Mouse (Mus musculus): ENCODE results near the gene Ndufc2. TPM values are rescaled to one million over a fixed set of nuclear protein-coding genes. Genes with fewer than 3 reads are reported as not detected.
A peak's percentile ranks its signal among the peaks of the same experiment; 100 is the strongest.
"Not testable (repeated sequence)": the region's sequence is repeated elsewhere in the genome, so short reads cannot be mapped to it uniquely, and the experiment has no call there.

Gene Ndufc2
- polyA plus RNA-seq, 1 experiment, result 124 TPM

DNA sequence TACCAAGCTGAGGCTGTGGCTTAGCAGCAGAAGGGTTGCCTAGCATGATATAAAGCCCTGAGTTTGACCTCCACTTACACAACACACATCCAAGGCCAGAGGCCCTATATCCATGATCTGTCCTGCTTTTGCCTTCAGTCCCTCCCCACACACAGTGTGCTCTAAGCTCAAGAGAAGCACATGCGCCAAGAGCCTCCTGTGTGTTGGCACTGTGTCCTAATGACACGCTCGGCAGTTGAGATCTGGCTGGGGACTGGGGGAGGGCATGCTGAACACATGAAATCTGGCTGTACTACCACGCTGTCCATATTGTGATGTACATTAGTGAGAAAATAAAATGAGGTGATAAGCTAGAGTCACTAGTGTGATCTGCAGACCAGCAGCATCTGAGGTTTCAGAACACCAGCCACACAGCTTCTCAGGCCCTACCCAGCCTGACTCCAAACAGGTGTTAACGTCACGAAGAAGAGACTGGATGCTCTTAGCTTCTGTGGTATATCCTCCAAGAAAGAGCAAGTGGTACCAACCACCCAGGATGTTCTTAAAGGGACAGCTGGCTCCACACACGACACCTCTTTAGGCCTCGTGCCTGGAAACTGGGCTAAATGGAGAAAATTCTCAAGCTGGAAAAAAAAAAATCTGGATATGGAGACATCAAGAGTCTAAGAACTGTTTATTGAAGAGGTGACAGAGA lies 21.3 kb downstream of the Ndufc2 start:
- Histone ChIP-seq H3K4me1 (ENCODE audit: control insufficient read depth, insufficient read depth, low read length) (0 out of 2 replicates have a peak, but pooled peaks cover 2% of the 10 kb centered on the region), H3K27ac (ENCODE audit: insufficient read depth, low read length) (no peak overlapping the region), H3K4me3 (ENCODE audit: insufficient read depth, low read length) (no peak overlapping the region)
- no peak for TF ChIP-seq CTCF (IDR thresholded peaks at IDR 0.05; ENCODE audit: borderline replicate concordance, insufficient read depth, low read length)
- TF ChIP-seq POLR2A (IDR thresholded peaks at IDR 0.05; ENCODE audit: low read depth, low read length), result no peak

- TF ChIP-seq POLR2A (IDR thresholded peaks at IDR 0.05; ENCODE audit: low read depth, low read length), result no peak
- TF ChIP-seq CTCF (IDR thresholded peaks at IDR 0.05; ENCODE audit: borderline replicate concordance, insufficient read depth, low read length), result no peak
These were observed 24.0 kb downstream of the Ndufc2 start for GRCm38 (mm10) chr7:97423754-97424153.

GRCm38 (mm10) chr7:97424621-97425245 lies 24.9 kb downstream of the Ndufc2 start:
- Histone ChIP-seq H3K27ac (ENCODE audit: insufficient read depth, low read length) (no peak overlapping the region), H3K4me3 (ENCODE audit: insufficient read depth, low read length) (no peak overlapping the region), H3K4me1 (ENCODE audit: control insufficient read depth, insufficient read depth, low read length) (0 out of 2 replicates have a peak, but pooled peaks cover 2% of the 10 kb centered on the region)
- TF ChIP-seq CTCF (IDR thresholded peaks at IDR 0.05; ENCODE audit: borderline replicate concordance, insufficient read depth, low read length), result peak; percentile 71
- TF ChIP-seq POLR2A (IDR thresholded peaks at IDR 0.05; ENCODE audit: low read depth, low read length), result no peak

More at GRCm38 (mm10) chr7:97423754-97424153, 24.0 kb downstream of the Ndufc2 start:
- H3K4me3 ChIP-seq (ENCODE audit: insufficient read depth, low read length), result no peak overlapping the region
- 0 out of 2 replicates have a peak, but pooled peaks cover 2% of the 10 kb centered on the region for H3K4me1 ChIP-seq (ENCODE audit: control insufficient read depth, insufficient read depth, low read length)
- H3K27ac ChIP-seq (ENCODE audit: insufficient read depth, low read length), result no peak overlapping the region

- Histone ChIP-seq H3K4me3 (ENCODE audit: insufficient read depth, low read length) (no peak overlapping the region), H3K27ac (ENCODE audit: insufficient read depth, low read length) (no peak overlapping the region), H3K4me1 (ENCODE audit: control insufficient read depth, insufficient read depth, low read length) (0 out of 2 replicates have a peak, but pooled peaks cover 2% of the 10 kb centered on the region)
- TF ChIP-seq CTCF (IDR thresholded peaks at IDR 0.05; ENCODE audit: borderline replicate concordance, insufficient read depth, low read length), result no peak
- no peak for TF ChIP-seq POLR2A (IDR thresholded peaks at IDR 0.05; ENCODE audit: low read depth, low read length)
These were observed 26.8 kb downstream of the Ndufc2 start for GRCm38 (mm10) chr7:97426566-97426965.

GRCm38 (mm10) chr7:97427296-97427695 lies 27.5 kb downstream of the Ndufc2 start:
- H3K27ac ChIP-seq (ENCODE audit: insufficient read depth, low read length), result no peak overlapping the region
- H3K4me1 ChIP-seq (ENCODE audit: control insufficient read depth, insufficient read depth, low read length), result 0 out of 2 replicates have a peak, but pooled peaks cover 2% of the 10 kb centered on the region
- TF ChIP-seq POLR2A (IDR thresholded peaks at IDR 0.05; ENCODE audit: low read depth, low read length) (no peak), CTCF (IDR thresholded peaks at IDR 0.05; ENCODE audit: borderline replicate concordance, insufficient read depth, low read length) (no peak)
- H3K4me3 ChIP-seq (ENCODE audit: insufficient read depth, low read length), result no peak overlapping the region

- TF ChIP-seq CTCF (IDR thresholded peaks at IDR 0.05; ENCODE audit: borderline replicate concordance, insufficient read depth, low read length) (no peak), POLR2A (IDR thresholded peaks at IDR 0.05; ENCODE audit: low read depth, low read length) (no peak)
- Histone ChIP-seq H3K4me1 (ENCODE audit: control insufficient read depth, insufficient read depth, low read length) (0 out of 2 replicates have a peak, but pooled peaks cover 2% of the 10 kb centered on the region), H3K27ac (ENCODE audit: insufficient read depth, low read length) (no peak overlapping the region), H3K4me3 (ENCODE audit: insufficient read depth, low read length) (no peak overlapping the region)
These were observed 28.1 kb downstream of the Ndufc2 start for GRCm38 (mm10) chr7:97427778-97428420.

GRCm38 (mm10) chr7:97429705-97430104 lies 29.9 kb downstream of the Ndufc2 start:
- no peak overlapping the region for H3K4me3 ChIP-seq (ENCODE audit: insufficient read depth, low read length)
- TF ChIP-seq POLR2A (IDR thresholded peaks at IDR 0.05; ENCODE audit: low read depth, low read length) (no peak), CTCF (IDR thresholded peaks at IDR 0.05; ENCODE audit: borderline replicate concordance, insufficient read depth, low read length) (no peak)
- H3K27ac ChIP-seq (ENCODE audit: insufficient read depth, low read length), result no peak overlapping the region
- H3K4me1 ChIP-seq (ENCODE audit: control insufficient read depth, insufficient read depth, low read length), result 0 out of 2 replicates have a peak, but pooled peaks cover 2% of the 10 kb centered on the region

DNA sequence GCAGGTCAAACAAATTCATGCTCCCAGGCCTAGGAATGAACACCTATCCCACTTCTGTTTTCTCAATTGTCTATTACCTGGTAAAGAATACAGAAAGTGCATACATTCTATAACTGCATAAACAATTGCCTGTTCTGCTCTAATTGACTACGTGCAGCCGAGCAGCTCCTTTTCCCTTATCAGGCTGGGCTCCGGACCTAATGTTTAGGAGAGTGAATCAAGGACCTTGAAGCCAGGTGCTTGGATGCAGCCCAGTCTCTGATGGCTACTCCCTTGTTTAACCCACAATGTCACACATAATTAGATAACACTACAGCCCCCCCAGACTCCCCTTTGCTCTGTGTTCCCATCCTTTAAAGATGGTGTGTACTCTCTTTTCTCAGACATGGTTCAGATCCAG lies 33.7 kb downstream of the Ndufc2 start:
- not testable (repeated sequence) for H3K27ac ChIP-seq (ENCODE audit: insufficient read depth, low read length); H3K4me1 ChIP-seq (ENCODE audit: control insufficient read depth, insufficient read depth, low read length); H3K4me3 ChIP-seq (ENCODE audit: insufficient read depth, low read length)

DNA sequence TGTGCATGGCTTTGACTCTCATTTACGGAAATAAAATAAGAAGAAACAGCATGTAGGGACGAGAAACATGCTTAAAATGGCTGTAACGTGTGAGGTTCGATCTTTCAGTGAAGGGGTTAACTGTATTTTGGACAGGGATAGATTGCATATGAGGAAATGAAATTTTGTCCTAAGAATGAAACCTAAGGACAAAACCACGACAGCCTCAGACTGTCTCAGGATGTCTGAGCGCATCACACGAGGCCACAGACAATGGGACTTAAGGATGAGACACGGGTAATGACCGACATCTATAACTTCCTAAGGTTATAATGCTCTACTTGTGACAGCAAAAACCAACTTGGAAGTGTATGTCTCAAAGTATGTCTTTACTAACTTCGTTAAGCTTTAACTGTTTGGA lies 34.7 kb downstream of the Ndufc2 start:
- H3K4me3 ChIP-seq (ENCODE audit: insufficient read depth, low read length), result no peak overlapping the region
- TF ChIP-seq POLR2A (IDR thresholded peaks at IDR 0.05; ENCODE audit: low read depth, low read length) (no peak), CTCF (IDR thresholded peaks at IDR 0.05; ENCODE audit: borderline replicate concordance, insufficient read depth, low read length) (no peak)
- H3K4me1 ChIP-seq (ENCODE audit: control insufficient read depth, insufficient read depth, low read length), result no peaks in the 10 kb centered on the region
- H3K27ac ChIP-seq (ENCODE audit: insufficient read depth, low read length), result no peak overlapping the region

GRCm38 (mm10) chr7:97438986-97439385 lies 39.2 kb downstream of the Ndufc2 start:
- TF ChIP-seq CTCF (IDR thresholded peaks at IDR 0.05; ENCODE audit: borderline replicate concordance, insufficient read depth, low read length) (no peak), POLR2A (IDR thresholded peaks at IDR 0.05; ENCODE audit: low read depth, low read length) (no peak)
- H3K27ac ChIP-seq (ENCODE audit: insufficient read depth, low read length), result no peak overlapping the region
- no peak overlapping the region for H3K4me3 ChIP-seq (ENCODE audit: insufficient read depth, low read length)
- no peaks in the 10 kb centered on the region for H3K4me1 ChIP-seq (ENCODE audit: control insufficient read depth, insufficient read depth, low read length)

All from embryonic fibroblast, embryonic 13.5 days (primary cell).